Mouse (Mus musculus) thymus, adult 2 months (tissue): ENCODE results near the gene Gm6408. TPM values are rescaled to one million over a fixed set of nuclear protein-coding genes. Genes with fewer than 3 reads are reported as not detected.
"Not testable (repeated sequence)": the region's sequence is repeated elsewhere in the genome, so short reads cannot be mapped to it uniquely, and the experiment has no call there.

Experiments
- DNase-seq: peaks from one replicate; pipeline ENCODE4 v3.0.0; 2021
- H3K27ac ChIP-seq: fragments of 200-500 bp; 2 replicates; pipeline ENCODE4 v1.5.1; 2012; ENCODE audit warnings: low read length, control low read depth; ENCODE audit not compliant: control insufficient read depth, insufficient read depth
- H3K27me3 ChIP-seq: fragments of 200-500 bp; 2 replicates; pipeline ENCODE4 v1.6.1; 2012; ENCODE audit warnings: mild to moderate bottlenecking, low read length, moderate library complexity, mixed read lengths; ENCODE audit not compliant: control insufficient read depth, insufficient read depth
- H3K36me3 ChIP-seq: fragments of 200-500 bp; 2 replicates; pipeline ENCODE4 v1.6.1; 2012; ENCODE audit warnings: mild to moderate bottlenecking, low read length, moderate library complexity; ENCODE audit not compliant: control insufficient read depth, insufficient read depth
- H3K4me1 ChIP-seq: fragments of 200-500 bp; replicated peaks from 2 replicates; pipeline ENCODE4 v1.6.1; 2012; ENCODE audit warnings: low read length; ENCODE audit not compliant: control insufficient read depth, insufficient read depth
- H3K4me3 ChIP-seq: fragments of 200-500 bp; 2 replicates; pipeline ENCODE4 v1.5.1; 2012; ENCODE audit warnings: mild to moderate bottlenecking, low read length, control low read depth, moderate library complexity; ENCODE audit not compliant: control insufficient read depth, insufficient read depth
- CTCF ChIP-seq: fragments of 200-500 bp; IDR thresholded peaks from 2 replicates; pipeline ENCODE4 v1.5.1; 2012; ENCODE audit warnings: mild to moderate bottlenecking, control low read depth, low read length, moderate library complexity, borderline replicate concordance; ENCODE audit not compliant: control insufficient read depth, poor library complexity, insufficient read depth; ENCODE audit errors: extremely low read depth
- POLR2A ChIP-seq: fragments of 200-500 bp; IDR thresholded peaks from 2 replicates; pipeline ENCODE4 v1.6.1; 2012; ENCODE audit warnings: mild to moderate bottlenecking, low read length, control low read depth, moderate library complexity; ENCODE audit not compliant: control insufficient read depth, poor library complexity, insufficient read depth; ENCODE audit errors: extremely low read depth
- WGBS: fragments of 180-500 bp; shearing (Covaris S2); methylation state at CpG from one replicate; pipeline ENCODE4 v1.1.7; 2018; 5-methylcytosine and 5-hydroxymethylcytosine counted together
- polyA plus RNA-seq: library from polyadenylated mRNA; depleted of rRNA; stranded (reverse); fragments of >200 nt; gene quantifications from 2 replicates; pipeline ENCODE4 v1.2.3, GENCODE M21; 2012

Gene Gm6408
- polyA plus RNA-seq, 1 experiment = not detected

DNA sequence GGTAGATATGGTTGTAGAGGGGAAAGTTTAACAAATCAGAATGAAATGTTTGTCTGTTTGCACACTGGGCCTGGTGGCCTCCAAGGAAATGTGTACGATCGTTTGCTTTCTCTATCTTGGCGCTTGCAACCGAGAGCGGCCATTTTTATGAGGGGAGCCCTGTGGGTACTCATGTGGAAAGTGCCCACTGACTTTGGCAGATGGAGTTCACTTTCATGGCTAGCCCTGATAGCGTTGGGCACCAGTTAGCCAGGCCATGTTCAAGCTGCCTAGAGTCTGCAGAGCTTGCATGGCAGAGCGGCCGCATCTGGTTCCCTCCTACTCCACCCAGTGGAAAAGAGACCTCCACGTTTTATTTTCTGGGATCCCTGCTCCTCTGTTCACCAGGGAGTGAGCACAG is 10.9 kb upstream of the Gm6408 start:
- WGBS = 93% methylated on average over 9 of the region's 9 CpGs
- H3K4me3 ChIP-seq = no peak overlapping the region
- H3K36me3 ChIP-seq = no peaks in the 10 kb centered on the region
- no peak for TF ChIP-seq CTCF
- no peak for TF ChIP-seq POLR2A
- H3K4me1 ChIP-seq = no peaks in the 10 kb centered on the region
- no peaks in the 10 kb centered on the region for H3K27me3 ChIP-seq
- no peak for DNase-seq
- H3K27ac ChIP-seq = no peak overlapping the region

DNA sequence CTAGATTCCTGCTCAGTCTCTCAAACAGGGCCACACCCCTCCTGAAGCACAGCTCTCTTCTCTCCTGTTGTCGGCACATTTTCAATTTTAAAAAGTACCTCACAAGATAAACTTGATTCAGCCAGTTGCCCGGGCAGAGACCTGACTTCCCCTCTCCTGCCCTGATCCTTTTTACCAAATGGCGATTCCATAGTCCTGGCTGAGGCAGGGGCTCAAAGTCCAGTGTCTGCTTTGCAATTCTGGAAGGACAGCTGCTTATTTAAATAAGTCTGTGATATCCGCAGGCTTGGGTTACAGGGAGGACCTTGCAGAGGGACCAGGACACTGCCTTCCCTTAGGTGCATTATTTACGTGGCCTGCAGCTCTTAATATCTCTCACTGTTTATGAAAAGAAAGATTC is 10.5 kb upstream of the Gm6408 start:
- no peak overlapping the region for H3K4me3 ChIP-seq
- H3K4me1 ChIP-seq = no peaks in the 10 kb centered on the region
- H3K36me3 ChIP-seq = no peaks in the 10 kb centered on the region
- TF ChIP-seq POLR2A (no peak), CTCF (no peak)
- no peaks in the 10 kb centered on the region for H3K27me3 ChIP-seq
- WGBS = 89% methylated on average over 5 of the region's 5 CpGs
- H3K27ac ChIP-seq = no peak overlapping the region
- DNase-seq = no peak

DNA sequence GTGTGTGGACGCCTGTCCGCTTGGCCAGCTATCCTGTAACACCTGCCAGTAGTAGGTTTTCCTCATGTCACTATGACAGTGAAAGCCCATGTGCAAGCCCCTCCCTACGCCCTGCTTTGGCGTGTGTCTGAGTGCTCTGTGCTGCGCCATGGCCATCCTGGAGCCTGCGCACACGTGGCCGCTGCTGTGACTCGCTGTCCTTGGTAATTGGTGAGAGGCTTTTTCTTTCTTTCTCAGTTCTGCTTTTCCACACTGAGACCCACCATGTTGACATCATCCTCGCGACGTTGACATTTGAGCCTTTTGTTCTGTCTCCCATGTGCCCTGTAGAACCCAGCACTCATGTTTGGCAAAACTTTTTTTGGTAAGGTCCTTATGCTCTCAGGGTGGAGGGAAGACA is 9.9 kb upstream of the Gm6408 start:
- Histone ChIP-seq H3K4me3 (no peak overlapping the region), H3K27ac (no peak overlapping the region), H3K4me1 (no peaks in the 10 kb centered on the region), H3K36me3 (no peaks in the 10 kb centered on the region), H3K27me3 (no peaks in the 10 kb centered on the region)
- 86% methylated on average over 12 of the region's 12 CpGs for WGBS
- TF ChIP-seq CTCF = no peak
- TF ChIP-seq POLR2A = no peak
- no peak for DNase-seq

DNA sequence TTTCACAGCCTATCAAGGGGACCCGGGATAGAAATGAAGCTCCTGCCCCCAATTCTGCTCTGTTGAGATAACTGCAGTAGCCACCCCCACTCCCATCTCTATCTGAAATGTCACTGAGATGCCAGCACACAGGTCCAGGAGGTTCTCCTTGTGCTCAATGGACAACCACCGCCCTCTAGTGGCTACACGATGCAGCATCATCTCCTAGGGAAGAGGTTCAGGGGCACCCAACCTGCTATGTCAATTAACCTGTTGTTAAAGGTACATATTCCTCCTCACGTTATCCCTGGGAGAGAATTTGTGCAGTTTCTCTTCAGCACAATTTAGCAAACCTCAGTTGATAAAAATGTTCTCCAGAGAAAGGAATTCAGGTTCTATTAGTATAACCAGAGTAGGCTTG is 2.2 kb upstream of the Gm6408 start:
- H3K4me1 ChIP-seq, H3K36me3 ChIP-seq, H3K4me3 ChIP-seq, H3K27me3 ChIP-seq, DNase-seq, H3K27ac ChIP-seq: not testable (repeated sequence)
- 11% methylated on average over 4 of the region's 4 CpGs for WGBS

DNA sequence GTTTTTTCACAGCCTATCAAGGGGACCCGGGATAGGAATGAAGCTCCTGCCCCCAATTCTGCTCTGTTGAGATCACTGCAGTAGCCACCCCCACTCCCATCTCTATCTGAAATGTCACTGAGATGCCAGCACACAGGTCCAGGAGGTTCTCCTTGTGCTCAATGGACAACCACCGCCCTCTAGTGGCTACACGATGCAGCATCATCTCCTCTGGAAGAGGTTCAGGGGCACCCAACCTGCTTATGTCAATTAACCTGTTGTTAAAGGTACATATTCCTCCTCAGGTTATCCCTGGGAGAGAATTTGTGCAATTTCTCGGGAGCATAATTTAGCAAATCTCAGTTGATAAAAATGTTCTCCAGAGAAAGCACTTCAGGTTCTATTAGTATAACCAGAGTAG is 7.2 kb downstream of the Gm6408 start:
- not testable (repeated sequence) for H3K27ac ChIP-seq, H3K27me3 ChIP-seq, H3K4me3 ChIP-seq, H3K36me3 ChIP-seq, H3K4me1 ChIP-seq
- 17% methylated on average over 3 of the region's 4 CpGs for WGBS
- DNase-seq = peak; percentile 19

DNA sequence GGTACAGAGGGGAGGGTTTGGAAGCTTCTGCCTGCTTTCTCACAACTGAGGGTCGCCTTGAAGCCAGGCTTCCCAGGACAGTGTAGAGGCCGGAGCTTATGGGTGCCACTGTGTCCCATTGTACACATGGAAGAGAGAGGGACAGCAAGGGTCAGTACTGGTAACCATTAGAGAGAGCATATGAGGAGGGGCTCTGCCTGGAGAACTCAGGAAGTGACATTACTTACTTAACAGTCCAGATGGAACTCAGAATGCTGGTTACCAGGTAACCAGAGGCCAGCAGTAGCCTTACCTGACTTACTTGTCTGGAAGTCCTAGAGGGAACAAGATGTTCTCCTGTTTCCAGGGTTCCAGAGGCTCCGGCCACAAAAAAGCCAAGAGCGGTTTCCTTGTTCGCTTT is 9.3 kb downstream of the Gm6408 start, which contains the start of gene Gm6370:
Gene Gm6370 (plus strand): TSS at position 301 of the 400 bp plus-strand sequence.
- not testable (repeated sequence) for H3K4me3 ChIP-seq, H3K36me3 ChIP-seq, H3K4me1 ChIP-seq, H3K27ac ChIP-seq, DNase-seq, H3K27me3 ChIP-seq
- no CpG with 5 or more reads among the region's 5 CpGs for WGBS

DNA sequence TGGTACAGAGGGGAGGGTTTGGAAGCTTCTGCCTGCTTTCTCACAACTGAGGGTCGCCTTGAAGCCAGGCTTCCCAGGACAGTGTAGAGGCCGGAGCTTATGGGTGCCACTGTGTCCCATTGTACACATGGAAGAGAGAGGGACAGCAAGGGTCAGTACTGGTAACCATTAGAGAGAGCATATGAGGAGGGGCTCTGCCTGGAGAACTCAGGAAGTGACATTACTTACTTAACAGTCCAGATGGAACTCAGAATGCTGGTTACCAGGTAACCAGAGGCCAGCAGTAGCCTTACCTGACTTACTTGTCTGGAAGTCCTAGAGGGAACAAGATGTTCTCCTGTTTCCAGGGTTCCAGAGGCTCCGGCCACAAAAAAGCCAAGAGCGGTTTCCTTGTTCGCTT is 20.3 kb downstream of the Gm6408 start, which contains the start of gene 4930449I24Rik:
Gene 4930449I24Rik (plus strand): TSS at position 301 of the 400 bp plus-strand sequence.
- H3K4me1 ChIP-seq, DNase-seq, H3K4me3 ChIP-seq, H3K27ac ChIP-seq, H3K27me3 ChIP-seq, H3K36me3 ChIP-seq: not testable (repeated sequence)
- WGBS = no CpG with 5 or more reads among the region's 5 CpGs

DNA sequence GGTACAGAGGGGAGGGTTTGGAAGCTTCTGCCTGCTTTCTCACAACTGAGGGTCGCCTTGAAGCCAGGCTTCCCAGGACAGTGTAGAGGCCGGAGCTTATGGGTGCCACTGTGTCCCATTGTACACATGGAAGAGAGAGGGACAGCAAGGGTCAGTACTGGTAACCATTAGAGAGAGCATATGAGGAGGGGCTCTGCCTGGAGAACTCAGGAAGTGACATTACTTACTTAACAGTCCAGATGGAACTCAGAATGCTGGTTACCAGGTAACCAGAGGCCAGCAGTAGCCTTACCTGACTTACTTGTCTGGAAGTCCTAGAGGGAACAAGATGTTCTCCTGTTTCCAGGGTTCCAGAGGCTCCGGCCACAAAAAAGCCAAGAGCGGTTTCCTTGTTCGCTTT is 32.1 kb downstream of the Gm6408 start, which contains the start of gene Gm3402:
Gene Gm3402 (plus strand): TSS at position 301 of the 400 bp plus-strand sequence.
- H3K36me3 ChIP-seq, H3K4me3 ChIP-seq, H3K27ac ChIP-seq, H3K27me3 ChIP-seq, DNase-seq, H3K4me1 ChIP-seq: not testable (repeated sequence)
- 93% methylated on average over 2 of the region's 5 CpGs for WGBS

DNA sequence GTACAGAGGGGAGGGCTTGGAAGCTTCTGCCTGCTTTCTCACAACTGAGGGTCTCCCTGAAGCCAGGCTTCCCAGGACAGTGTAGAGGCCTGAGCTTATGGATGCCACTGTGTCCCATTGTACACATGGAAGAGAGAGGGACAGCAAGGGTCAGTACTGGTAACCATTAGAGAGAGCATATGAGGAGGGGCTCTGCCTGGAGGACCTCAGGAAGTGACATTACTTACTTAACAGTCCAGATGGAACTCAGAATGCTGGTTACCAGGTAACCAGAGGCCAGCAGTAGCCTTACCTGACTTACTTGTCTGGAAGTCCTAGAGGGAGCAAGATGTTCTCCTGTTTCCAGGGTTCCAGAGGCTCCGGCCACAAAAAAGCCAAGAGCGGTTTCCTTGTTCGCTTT is 43.7 kb downstream of the Gm6408 start, which contains the start of gene Gm3404:
Gene Gm3404 (plus strand): TSS at position 301 of the 400 bp plus-strand sequence.
- H3K36me3 ChIP-seq, H3K4me3 ChIP-seq, DNase-seq, H3K27me3 ChIP-seq, H3K27ac ChIP-seq, H3K4me1 ChIP-seq: not testable (repeated sequence)
- 94% methylated on average over 3 of the region's 3 CpGs for WGBS
